Mouse (Mus musculus): ENCODE data around the gene Upk3b.

Gene Upk3b

DNA sequence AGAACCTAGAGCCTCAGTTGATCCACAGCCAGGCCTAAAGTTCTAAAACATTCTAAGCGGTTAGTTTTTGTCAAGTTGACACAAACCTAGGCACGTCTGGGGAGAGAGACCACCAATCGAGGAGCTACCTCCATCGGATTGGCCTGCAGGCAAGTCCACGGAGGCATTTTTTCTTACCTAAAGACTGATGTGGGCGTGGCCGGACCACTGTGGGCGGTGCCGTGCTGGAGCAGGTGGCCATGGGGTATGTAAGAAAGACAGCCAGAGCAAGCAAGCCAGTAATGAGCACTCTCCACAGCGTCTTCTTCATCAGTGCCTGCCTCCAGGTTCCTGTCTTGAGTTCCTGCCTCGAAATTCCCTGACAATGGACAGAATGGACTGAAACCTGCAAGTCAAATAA, 35.2 kb downstream of the Upk3b start:
- in situ Hi-C loops (cut with MboI, MseI), result no loop called here

DNA sequence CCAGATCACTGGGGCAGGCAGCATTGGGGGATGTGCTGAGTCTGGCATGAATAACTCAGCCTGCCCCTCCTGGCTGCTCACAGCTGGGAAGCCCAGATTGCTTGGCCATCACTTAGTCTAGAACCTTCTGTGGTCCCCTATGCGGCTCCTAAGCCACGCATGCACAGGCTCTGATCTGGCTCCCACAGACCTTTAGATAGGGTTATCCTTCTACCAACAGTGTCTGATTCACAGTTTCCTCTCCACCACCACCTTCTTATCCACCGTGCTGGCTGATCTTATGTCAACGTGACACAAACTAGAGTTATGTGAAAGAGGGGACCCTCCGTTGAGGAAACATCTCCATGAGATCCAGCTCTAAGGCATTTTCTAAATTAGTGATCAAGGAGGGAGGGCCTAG, 36.8 kb downstream of the Upk3b start:
- in situ Hi-C loops (cut with MboI, MseI), result no loop called here

DNA sequence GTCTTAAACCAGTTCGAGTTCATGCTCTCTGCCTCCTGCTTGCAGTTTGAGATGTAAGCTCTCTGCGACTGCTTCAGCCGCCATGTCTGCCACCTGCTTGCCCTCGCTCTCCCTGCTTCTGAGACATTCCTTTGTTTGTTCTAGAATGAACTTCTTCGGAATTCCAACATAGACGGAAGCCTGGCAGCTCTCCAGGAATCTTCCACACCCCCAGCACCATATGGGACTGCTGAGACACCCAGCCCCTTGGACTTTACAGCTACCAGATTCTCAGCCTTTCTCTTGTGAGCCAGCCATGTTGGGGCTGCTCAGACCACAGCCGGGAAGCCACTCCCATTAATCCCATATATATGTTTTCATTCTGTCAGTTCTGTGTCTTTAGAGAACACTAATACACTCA, 38.0 kb downstream of the Upk3b start:
- in situ Hi-C loops (cut with MboI, MseI), result no loop called here

DNA sequence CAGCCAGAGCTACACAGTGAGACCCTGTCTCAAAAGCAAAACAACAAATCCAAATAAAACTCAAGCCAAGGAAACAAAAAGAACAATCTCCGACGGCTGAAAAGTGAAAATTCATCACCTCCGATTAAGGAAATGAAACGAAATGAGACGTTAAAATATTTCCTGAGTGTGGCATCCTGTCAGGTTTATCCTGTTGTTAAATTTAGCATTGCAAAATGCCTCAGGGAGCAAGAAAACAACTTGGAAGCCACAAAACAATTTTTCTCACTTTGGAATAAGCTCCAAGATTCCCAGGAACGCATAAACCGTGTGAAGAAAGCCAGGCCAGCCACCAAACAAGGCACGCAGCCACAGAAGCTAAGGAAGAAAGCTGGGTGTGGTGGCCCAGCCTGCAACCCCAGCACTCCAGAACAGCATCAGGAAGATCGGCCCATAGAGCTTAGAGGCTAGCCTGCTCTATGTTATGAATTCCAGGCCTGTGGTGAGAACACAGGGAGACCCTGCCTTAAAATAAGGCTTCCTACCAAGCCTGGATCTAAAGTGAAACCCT, 38.8 kb downstream of the Upk3b start:
- in situ Hi-C loops (cut with MboI, MseI), result no loop called here

DNA sequence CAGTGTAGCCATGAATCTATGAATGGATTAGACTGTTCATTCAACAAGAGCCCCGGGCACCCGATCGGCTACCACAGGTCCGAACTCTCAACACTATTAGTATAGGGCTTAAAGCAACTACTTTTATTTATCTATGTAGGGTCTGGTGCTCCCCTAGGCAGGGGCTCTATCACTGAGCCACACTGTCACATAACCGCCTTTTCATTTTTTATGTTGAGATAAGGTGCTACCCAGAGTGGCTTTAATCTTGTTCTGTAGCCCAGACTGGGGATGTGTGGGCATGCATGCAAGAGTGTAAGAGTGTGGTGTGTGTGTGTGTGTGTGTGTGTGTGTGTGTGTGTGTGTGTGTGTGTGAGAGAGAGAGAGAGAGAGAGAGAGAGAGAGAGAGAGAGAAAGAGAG, 39.8 kb downstream of the Upk3b start:
- in situ Hi-C loops (cut with MboI, MseI), result no loop called here

DNA sequence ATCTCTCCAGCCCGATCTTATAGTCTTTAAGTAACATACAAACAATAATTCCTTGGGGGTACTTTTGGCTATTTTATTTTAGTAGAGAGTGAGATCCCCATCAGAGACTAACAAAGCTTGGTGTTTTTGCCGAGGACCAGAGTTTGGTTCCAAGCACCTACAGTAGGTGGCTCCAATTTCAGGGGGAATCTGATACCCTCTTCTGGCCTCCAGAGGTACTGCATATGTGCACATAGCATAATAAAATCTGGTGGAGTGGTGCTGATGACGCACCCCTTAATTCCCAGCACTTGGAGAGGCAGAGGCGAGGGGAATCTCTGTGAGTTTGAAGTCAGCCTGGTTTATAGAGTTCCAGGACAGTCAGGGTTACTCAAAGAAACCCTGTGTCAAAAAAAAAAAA, 44.0 kb downstream of the Upk3b start:
- in situ Hi-C loops (cut with MboI, MseI), result no loop called here

DNA sequence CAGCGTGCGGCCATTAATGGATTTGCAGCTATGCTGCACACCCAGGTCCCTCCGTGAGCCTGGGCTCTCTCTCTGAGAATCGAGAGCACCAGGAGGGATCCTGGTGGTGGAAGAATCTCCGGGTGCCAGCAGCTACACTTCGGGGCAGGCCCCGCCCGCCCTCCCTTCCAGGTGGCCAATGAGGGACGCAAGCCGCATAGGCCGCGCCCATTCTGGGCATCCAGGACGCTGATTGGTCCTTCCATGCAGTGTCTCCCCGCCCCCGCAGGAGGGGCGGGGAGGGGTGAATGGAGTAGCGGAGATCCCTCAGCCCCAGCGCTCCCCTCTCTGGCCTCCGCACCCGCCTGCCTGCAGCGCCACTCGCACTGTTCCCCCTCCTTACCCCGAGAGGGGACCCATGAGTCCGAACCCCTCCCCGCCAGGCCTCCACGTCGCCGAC, 45.4 kb downstream of the Upk3b start, which contains the start of gene Rasa4:
TSS of gene Rasa4 (plus strand) at position 248 of the 439 bp plus-strand sequence.
- in situ Hi-C loops (cut with MboI, MseI), result no loop called here

DNA sequence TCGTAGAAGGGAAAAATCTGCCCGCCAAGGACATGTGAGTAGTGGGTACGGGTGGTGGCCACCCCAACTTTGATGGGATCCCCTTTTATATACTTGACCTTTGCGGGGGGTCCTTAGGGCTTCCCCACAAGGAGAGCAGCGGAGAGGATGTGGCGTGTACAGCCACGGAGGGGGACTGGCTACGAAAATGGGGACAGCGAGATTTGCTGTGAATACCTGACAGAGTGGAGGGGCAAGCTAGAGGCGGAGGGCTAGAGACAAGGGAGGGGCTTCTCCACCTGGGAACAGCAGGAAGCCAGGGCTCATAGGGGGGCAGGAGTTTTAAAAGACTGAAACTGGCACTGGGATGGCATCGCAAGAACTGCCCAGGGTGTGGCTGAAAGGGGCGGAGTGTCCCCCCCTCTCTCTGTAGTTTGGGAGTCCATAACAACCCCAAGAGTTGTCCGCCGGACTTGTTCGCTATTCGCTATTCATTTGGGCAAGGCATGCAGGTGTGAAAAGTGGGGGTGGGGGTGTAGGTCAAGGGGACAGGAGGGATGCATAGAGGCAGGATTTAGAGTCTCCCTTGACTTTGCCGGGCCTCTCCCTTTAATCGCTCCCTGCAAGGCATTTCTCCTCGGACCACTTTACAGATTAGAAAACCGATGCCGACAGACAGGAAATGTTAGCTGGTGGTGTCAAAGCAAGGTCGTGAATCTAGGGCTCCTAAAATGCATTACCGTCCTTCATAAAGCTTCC, 46.0 kb downstream of the Upk3b start:
- in situ Hi-C loops (cut with MboI, MseI), result no loop called here

DNA sequence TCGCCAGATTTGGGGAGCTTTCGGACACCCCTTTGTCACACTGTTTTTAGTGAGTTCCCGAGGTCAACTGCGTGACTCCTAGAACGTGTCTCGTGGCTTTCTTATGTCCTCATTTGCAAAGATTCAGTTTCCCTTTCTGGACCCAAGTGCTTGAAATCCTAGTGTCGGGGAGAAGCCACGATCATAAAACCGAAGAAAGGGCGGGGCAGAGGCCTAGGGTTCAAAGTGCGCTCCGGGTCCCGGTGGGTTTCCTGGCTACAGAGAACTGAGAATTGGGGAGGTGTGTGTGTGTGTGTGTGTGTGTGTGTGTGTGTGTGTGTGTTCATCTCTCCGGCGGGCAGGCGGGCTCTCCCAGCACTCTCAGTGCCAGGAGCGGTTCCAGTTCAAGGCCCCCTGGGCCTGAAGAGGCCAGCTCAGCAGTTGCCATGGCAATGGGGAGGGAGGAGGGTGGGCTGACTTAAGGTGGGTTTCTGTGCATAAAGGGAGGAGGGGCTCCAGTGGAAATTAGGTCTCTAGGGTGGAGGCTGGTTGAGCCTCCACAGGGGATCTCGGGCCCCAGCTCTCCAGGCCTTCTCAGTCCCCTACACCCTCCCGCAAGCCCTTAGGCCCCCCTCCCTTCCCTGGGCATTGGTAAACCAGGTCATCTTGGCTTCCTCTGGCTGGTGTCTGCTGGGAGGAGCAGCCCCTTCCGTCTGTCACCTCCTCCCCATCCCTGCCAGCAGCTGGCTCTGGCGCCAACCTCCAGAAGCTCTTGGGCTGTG, 46.8 kb downstream of the Upk3b start:
- in situ Hi-C loops (cut with MboI, MseI), result no loop called here

DNA sequence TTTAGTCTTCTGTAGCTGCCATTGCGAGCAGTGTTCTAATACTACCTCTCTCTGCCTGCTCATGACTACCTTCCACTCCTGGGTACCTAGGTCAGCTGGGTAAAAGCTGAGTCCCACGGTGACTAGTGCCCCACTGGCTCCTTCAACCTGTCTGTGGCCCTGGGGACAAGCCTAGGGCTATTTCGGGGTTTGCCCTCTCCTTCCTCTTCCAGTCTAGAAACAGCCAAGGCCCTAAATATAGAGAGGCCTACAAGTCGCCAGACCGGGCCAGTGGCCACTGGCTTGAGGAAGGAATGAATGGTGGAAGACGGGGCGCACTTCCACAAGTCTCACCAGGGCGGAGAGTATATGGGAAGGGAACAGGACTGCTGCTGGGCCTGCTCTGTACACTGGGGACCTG, 48.0 kb downstream of the Upk3b start:
- in situ Hi-C loops (cut with MboI, MseI), result no loop called here

DNA sequence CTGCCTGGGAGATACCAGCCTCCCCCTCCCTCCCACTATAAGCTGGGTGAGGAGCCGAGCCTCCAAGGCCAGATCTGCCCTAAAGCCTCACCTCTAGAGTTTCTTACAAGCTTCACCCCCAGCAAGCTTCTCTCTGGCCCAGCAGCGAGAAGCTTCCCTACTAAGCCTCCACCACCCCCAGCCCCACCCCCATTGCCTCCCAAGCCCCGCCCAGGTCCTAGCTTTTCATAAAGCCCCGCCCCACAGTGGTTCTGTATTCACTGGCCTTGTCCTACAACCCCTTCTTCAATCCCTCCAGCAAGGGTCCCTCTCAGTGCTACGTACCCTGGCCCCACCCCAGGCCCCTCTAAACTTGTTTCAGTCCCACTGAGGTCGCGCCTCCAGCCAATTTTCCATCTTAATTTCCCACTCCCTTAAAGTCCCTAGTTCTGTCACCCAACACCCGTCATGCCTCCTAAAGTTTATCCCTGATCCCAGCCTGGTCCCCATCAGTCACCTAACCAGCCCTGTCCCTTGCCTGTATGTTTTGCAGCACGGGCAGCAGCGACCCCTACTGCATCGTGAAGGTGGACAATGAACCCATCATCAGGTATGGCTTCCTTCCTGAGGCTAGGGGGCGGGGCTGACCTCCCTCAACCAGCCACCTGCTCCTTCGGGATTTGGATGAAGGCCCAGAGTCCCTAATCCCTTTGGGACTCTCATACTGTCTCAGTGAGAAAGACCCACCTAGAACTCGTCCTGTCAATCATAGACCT, 50.7 kb downstream of the Upk3b start:
- in situ Hi-C loops (cut with MboI, MseI), result no loop called here

DNA sequence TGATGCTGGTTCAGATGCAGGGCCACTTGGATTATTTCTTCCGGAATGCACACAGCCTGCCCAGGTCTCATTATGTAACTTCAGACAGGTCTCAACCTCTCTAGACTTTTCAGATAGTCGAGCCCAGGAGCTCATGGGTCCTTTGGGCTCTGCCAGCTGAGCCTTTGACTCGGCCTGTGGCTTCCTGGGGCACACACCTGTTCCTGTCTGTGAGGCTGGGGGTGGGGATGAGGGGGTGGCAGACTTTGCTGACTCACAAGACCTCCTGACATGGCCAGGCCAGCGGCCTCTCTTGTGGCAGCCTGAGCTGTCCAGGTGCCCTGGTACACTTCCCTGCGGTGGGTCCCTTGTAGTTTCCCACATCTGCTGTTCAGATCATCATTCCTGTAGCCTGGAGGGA, 53.6 kb downstream of the Upk3b start:
- in situ Hi-C loops (cut with MboI, MseI), result no loop called here

DNA sequence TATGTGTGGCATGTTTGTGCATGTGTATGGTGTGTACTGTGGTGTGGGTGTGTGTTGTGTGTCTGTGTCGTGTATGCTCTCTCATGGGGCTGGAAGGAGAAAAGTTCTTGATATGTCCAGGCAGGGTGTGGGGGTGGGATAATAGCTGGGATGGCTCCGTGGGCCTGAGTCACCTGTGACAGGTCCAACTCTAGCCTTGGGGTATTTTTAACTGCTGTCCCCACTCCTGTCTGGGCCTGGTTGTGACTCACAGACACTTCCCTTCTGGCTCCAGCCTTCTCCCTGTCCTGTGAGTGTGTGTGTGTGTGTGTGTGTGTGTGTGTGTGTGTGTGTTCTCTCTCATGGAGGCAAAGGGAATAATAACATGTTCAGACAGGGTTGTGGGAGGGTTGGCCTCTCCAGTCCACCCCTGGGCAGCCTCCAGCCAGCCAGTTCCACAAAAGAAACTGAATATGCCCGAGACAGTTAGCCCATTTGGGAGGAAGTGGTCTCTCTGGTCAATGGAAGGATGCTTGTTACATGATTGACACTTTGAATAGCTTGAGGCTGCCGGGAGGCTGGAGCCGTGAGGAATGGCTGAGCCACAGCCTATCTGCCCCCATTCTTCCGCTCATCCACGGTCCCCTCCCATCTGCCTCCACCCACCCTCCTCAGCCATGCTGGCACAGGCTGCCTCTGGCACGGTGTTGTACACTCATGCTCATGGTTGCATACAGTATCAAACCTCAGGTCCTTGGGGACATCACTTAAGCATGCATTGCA, 56.1 kb downstream of the Upk3b start:
- in situ Hi-C loops (cut with MboI, MseI), result no loop called here

DNA sequence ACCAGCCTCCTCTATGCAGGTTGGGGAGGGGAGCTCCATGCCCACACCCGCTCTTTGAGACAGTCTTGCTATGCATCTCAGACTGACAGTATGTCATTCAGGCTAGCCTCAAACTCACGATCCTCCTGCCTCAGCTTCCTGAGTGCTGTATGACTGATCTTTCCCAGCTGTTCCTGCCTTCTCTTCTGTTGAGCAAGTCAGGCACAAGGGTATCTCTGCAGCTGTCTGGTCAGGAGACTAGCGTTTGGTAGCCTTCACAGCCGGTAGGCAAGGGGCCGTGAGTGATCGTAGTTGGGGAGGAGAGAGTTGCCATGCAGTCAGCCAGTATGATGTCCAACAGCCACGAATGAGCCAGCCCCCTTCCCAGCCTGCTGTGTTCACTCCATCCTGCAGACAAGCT, 56.8 kb downstream of the Upk3b start:
- in situ Hi-C loops (cut with MboI, MseI), result no loop called here

All from regulatory T cell (primary cell).